Mouse (Mus musculus) myocyte (in vitro differentiated cells): ENCODE results near the gene Snrpa.

Source experiments
- CEBPB ChIP-seq: IDR thresholded peaks from 2 replicates; pipeline ENCODE4 v1.6.1; 2011; ENCODE audit warnings: mild to moderate bottlenecking, moderate library complexity; ENCODE audit not compliant: poor library complexity, insufficient read depth, severe bottlenecking
- MYOD1 ChIP-seq, 3 experiments: IDR thresholded peaks; one replicate each; pipeline ENCODE4 v1.6.1; 2011; ENCODE audit warnings: control low read depth in 2 of 3, low read depth in 2 of 3, mild to moderate bottlenecking in 2 of 3, moderate library complexity in 1 of 3; ENCODE audit not compliant: insufficient read length in 2 of 3, control insufficient read depth in 1 of 3
- POLR2A ChIP-seq: IDR thresholded peaks from one replicate; pipeline ENCODE4 v1.6.1; 2011; ENCODE audit warnings: low read depth, mild to moderate bottlenecking, control low read depth, moderate library complexity; ENCODE audit not compliant: insufficient read length
- TCF12 ChIP-seq: IDR thresholded peaks from one replicate; pipeline ENCODE4 v1.6.1; 2011; ENCODE audit warnings: mild to moderate bottlenecking, control low read depth; ENCODE audit not compliant: poor library complexity, insufficient read depth, severe bottlenecking

DNA sequence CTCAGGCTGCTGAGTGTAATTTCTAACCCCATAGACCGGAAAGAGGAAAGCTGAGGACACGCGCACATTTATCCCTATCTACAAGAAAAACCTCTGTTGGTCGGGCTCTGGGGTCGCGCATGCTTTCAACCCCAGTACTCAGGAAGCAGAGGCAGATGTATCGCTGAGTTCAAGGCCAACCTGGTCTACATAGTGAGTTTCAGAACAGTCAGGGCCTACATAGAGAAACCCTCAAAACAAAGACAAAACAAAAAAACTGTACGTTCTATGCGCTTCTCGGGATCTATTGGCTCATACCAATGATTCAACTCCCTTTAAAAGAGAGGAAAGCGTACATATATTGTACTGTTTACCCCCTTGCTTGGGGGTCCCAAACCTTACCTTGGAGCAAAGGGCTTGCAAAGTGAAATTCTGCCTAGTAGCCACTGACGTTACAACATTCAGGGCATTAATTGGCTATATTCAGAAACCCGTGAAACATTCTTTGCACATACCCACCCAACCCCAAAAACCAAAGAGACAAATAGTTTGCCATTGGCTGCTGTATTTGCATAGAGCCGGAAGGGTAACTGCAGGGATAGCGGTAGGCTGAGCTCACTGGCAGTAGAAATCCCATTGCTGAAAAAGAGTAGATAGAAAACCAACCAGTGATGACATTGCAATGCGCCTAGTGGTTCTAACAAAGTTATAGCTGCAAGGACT lies 16.7 kb downstream of the Snrpa start:
- TF ChIP-seq POLR2A (no peak), CEBPB (no peak), MYOD1 (IDR thresholded peaks at IDR 0.05; ENCODE audit: control insufficient read depth in 1 of 3, insufficient read length in 2 of 3, low read depth in 2 of 3) (no peak), TCF12 (no peak)
